Mouse (Mus musculus) layer of hippocampus, adult 18-20 months (tissue): ENCODE measurements at regions not wholly inside any gene's neighbourhood (a gene's known extent, or its start where the extent isn't known, plus 50 kb on each side); places are given as distances from the start of the nearest gene placed in this dataset.

Experiments
- DNase-seq, 2 experiments: peaks; one replicate each; pipeline ENCODE4 v3.0.0; 2022; ENCODE audit warnings: low spot score in 2 of 2

- no peak for DNase-seq
These were observed 672.6 kb upstream of the Gm8797 start for GRCm38 (mm10) chr3:5077956-5078355.

- DNase-seq, result no peak
These were observed 663.9 kb upstream of the Gm8797 start for GRCm38 (mm10) chr3:5086721-5087120.

- no peak for DNase-seq
These were observed 661.7 kb upstream of the Gm8797 start for GRCm38 (mm10) chr3:5088867-5089266.

GRCm38 (mm10) chr3:5089393-5090010 lies 661.1 kb upstream of the Gm8797 start:
- no peak for DNase-seq

- DNase-seq, result peak in 1 of 2 experiments; percentile 7
These were observed 660.3 kb upstream of the Gm8797 start for GRCm38 (mm10) chr3:5090108-5090869.

- DNase-seq, result no peak
These were observed 659.6 kb upstream of the Gm8797 start for GRCm38 (mm10) chr3:5090987-5091386.
